Mouse (Mus musculus): ENCODE measurements around the gene Gm10720.
"Not testable (repeated sequence)": the region's sequence is repeated elsewhere in the genome, so short reads cannot be mapped to it uniquely, and the experiment has no call there.

DNA sequence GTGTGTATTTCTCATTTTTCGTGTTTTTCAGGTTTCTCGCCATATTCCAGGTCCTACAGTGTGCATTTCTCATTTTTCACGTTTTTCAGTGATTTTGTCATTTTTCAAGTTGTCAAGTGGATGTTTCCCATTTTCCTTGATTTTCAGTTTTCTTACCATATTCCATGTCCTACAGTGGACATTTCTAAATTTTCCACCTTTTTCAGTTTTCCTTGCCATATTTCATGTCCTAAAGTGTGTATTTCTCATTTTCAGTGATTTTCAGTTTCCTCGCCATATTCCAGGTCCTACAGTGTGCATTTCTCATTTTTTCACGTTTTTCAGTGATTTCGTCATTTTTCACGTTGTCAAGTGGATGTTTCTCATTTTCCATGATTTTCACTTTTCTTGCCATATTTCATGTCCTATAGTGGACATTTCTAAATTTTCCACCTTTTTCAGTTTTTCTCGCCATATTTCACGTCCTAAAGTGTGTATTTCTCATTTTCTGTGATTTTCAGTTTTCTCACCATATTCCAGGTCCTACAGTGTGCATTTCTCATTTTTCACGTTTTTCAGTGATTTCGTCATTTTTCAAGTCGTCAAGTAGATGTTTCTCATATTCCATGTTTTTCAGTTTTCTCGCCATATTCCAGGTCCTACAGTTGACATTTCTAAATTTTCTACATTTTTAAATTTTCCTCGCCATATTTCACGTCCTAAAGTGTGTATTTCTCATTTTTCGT is 14.0 kb downstream of the Gm10720 start:
- TF ChIP-seq POLR2A, CTCF (IDR thresholded peaks at IDR 0.05; ENCODE audit: insufficient read depth, low read depth, low read length): not testable (repeated sequence)

All from olfactory bulb, adult 2 months (tissue).